Mouse (Mus musculus): ENCODE measurements around the gene Extl2.

Extl2 gene

DNA sequence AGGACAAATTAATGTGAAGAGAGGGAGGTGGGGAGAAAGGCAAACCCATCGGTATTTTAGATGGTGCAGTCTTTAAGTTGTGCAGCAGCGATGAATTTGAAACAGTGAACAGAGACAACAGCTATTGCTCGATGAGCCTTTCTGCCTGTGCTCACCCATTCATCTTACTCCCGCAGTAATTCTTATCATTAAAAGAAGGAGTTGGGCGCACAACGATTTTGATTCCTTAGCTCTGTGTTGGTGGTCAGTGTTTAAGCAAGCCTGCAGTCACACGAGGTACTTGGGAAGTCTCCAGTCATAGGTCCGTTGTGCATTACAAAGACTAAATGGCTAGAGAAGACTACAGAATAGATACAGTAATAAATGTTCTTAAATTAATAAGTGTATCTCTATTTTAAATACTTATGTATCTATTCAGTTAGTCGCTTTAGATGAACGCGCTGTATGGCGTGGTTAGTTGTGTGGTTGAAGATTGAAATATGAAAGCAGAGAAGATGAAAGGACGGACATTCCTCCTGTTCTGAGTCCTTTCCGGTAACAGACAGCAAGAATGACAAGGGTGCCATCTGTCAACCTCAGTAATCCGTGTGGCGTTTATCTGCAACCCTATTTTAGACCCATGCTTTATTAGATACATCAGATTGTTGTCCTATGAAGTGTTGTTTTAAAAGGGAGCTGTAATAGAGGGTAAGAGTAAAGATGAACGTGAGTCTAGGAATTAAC lies 2.5 kb downstream of the Extl2 start:
- DNase-seq (ENCODE audit: low read depth), result no peak

DNA sequence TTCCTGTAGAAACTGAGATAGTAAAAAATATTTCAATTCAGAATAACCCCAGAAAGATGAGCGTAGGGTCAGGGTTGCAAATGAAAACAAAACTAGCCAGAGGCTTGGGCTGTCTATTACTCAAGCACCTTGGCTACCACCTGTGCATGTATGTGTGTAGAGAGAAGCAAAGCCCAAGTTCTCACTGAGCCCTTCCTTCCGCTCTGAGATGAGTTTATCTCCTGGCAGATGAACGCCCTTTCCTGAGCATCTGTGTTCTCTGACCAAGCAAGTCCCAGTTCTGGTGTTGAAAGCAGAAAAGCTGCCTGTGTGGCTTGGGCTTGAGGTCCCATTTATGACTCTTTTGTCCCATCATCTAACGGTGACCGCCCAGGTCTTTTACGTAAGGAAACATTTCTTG lies 7.6 kb downstream of the Extl2 start:
- no peak for DNase-seq (ENCODE audit: low read depth)

DNA sequence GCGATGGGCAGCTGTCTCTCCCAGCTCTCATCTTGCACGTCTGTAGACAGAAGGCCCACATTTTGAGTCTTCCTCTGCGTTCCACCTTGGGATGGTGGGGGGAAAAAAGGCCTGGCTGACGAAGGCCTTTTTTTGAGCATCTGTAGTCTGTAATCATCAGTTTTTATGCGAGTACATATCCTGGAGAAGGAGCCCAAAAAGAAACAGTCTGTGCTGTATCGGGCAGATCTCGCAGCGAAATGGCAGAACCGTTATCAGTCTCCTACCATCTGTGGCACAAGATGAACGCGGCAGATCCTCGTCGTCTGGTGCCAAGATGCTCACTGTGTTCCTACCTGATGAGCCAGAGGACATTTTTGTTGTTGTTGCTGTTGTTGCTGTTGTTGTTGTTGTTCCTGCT lies 8.9 kb downstream of the Extl2 start:
- no peak for DNase-seq (ENCODE audit: low read depth)

DNA sequence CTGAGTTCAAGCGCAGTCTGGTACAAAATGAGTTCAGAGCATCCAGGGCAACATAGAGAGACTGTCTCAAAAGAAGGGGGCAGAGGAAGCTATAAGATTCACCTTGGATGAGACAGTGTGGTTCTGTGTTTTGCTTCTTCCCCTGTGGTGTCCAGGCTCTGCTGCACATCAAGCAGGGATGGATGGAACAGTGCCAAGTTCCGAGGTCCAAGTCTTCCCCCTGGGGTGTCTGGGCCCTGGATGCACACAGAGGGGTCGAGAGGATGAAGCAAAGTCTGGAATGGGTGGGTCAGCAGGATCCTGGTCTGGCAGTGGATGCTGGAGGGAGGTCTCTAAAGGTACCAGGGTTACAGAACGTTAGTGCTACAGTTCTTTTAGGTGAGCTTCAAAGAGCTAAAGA lies 11.3 kb downstream of the Extl2 start:
- DNase-seq (ENCODE audit: low read depth), result no peak

DNA sequence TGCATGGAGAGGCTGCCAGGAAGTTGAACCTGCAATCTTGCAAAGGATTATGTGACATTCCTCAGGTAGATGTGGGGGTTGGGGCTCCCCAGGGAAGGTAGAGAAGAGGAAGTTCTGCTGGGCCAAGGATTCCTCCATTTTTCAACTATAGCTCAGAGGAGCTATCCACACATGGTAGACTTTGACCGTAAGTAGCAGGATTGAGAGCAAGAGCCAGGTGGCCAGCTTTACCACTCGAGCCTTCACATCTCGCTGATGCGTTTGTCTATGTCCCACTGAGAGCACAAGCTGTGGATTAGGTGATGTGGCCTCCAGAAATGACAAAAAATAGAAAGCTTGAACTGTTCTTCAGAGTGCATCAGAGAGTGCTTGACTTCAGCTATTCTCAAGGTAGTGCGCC lies 11.9 kb downstream of the Extl2 start:
- DNase-seq (ENCODE audit: low read depth), result no peak

DNA sequence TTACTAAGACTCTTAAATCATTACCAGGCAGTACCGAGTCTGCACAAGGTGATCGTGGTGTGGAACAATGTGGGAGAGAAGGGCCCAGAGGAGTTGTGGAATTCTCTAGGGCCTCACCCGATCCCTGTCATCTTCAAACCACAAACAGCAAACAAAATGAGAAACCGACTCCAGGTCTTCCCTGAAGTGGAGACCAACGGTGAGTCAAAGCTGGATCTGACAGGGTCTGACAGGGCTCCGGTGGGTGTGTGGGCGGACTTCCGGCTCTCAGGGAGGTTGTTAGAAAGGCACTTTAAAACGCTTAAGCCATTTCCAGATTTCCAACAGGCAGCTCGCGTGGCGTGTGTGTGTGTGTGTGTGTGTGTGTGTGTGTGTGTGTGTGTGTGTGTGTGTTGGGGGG lies 17.0 kb downstream of the Extl2 start:
- no peak for DNase-seq (ENCODE audit: low read depth)

DNA sequence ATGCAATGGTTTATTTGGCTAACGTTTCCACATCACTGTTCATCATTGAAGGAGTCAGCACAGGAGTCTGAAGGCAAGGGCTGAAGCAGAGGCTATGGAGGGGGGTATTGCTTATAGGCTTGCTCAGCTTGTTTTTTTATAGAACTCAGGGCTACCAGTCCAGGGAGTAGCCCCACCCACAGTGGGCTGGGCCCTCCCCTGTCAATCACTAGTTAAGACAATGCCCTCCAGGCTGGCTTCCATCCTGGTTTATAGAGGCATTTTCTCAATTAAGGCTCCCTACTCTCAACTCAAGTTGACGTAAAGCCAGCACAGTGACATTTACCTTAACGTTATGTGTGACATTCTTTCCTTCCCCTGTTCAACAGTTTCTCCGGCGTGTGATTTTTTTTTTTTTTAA lies 17.4 kb downstream of the Extl2 start:
- DNase-seq (ENCODE audit: low read depth), result no peak

DNA sequence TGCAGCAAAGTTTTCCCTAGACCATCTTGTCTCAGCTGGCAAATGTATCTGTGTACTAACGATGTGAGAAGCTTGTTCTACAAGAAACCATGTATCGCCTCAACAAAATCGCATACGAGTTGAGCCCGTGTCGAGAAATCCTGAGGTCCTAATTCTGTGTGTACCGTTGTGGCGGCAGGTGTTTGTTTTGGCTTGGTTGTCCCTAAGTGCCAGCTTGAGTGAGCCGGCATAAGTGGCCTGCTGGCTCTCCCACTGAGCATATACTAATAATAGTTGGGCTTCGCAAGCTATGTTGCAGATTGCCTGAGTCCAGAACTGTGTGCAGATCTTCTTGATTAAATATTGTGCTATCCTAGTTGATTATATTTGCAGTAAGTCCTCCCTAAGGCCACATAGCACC lies 18.4 kb downstream of the Extl2 start:
- no peak for DNase-seq (ENCODE audit: low read depth)

DNA sequence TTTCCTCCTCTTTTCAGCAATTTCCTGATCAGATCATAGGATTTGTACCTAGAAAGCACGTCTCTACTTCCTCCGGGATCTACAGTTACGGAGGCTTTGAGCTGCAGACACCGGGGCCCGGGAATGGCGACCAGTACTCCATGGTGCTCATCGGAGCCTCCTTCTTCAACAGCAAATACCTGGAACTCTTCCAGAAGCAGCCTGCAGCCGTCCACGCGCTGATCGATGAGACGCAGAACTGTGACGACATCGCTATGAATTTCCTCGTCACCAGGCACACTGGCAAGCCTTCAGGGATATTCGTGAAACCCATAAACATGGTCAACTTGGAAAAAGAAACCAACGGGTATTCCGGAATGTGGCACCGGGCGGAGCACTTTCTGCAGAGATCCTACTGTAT lies 19.7 kb downstream of the Extl2 start:
- DNase-seq (ENCODE audit: low read depth), result no peak

DNA sequence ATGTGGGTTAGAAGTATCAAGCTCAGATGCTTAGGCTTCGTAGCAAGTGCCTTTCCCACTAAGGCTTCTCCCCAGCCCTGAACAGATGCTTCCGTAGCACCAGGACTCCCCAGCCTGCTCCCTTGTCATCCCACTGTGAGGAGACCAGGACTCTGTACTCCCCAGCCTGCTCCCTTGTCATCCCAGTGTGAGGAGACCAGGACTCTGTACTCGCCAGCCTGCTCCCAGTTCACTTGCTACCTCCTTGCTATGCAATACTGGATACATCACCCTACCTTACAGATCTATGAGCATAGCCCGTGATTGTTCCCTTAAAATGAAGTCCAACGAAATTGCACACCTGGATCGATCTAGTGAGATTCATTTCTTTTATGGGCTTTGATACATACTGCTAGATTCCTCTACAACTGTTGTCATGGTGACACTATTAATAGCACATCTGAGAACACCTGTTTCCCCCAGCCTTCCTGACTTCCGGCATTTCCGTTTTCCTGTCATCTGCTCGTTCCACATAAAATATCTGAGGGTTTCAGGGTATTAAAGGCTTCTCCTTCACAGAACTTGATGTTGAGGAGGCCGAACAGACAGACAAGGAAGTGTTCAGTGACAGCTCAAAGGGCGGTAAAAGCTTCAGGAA lies 23.0 kb downstream of the Extl2 start:
- no peak for DNase-seq (ENCODE audit: low read depth)

DNA sequence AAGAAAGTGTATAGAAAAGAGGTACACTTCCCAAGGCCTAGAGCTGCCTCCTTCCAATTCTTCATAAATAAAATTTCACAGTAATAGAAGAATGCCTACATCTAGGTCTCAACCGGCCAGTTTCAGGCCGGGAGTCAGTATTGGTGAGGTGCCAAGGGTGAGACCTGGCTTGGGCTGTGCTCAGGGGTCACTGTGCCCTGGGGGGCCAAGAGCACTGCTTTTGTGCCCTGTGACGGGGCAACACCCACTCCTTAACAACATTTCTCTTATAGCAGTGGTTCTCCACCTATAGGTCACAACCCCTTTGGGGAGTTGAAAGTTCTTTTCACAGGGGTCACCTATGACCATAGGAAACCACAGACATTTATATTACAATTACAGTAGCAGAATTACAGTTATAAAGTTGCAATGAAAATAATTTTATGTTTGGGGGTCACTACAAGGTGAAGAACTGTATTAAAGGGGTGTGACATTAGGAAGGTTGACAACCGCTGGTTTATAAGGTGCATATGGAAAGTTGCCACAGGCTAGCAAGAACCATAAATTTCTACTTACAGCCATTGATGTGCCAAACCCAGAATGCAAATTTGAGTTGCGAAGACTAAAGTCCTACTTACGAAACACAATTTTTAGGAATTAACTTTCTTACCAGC lies 26.1 kb downstream of the Extl2 start:
- no peak for DNase-seq (ENCODE audit: low read depth)

DNA sequence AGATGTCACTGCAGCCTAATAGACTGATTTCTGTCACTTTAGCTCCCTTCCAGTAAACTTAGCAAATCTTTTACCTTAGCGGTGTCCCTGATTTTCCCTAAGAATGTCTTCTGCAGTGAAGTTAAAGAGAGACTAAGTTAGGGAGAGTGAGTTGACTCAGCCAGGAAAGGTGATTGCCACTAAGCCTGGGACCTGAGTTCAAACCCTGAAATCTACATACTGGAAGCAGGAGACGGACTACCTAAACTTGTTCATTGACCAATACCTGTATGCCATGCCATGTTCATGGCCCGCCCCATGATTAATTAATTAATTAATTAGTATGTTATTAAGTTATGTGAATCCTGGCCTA lies 26.6 kb downstream of the Extl2 start:
- DNase-seq (ENCODE audit: low read depth), result peak; percentile 42

DNA sequence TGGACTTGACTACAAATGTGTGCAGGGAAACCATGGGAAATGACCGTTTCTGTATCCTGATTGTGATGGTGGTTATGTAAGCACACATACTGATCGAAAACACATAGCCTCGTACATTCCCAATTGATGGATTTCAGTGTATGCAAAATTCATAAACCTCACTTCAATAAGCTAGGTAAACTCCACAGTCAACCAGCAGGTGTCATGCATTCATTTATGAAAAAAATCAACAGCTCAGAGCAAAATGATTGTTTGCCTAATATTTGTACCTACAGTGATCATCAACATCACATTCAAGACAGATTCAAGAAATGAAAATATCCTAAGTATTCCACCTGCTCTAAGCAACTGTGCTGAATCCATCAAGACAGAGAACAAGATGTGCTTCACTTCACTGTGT lies 33.5 kb downstream of the Extl2 start:
- no peak for DNase-seq (ENCODE audit: low read depth)

DNA sequence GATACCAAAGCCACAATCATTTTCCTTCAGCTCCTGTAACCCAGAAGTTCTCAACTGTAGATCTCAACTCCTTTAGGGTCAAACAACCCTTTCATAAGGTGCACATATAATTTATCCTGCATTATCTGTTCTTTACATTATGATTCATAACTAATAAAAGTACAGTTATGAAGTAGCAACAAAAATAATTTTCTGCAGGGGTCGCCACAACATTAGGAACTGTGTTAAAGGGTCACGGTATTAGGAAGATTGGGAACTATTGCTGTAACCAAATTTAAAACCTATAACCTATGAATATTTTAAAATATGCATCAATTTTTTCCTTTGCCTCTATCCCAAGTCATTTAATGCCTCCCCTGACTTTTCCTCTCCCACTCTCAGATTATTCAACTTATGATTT lies 38.7 kb downstream of the Extl2 start:
- DNase-seq (ENCODE audit: low read depth), result no peak

DNA sequence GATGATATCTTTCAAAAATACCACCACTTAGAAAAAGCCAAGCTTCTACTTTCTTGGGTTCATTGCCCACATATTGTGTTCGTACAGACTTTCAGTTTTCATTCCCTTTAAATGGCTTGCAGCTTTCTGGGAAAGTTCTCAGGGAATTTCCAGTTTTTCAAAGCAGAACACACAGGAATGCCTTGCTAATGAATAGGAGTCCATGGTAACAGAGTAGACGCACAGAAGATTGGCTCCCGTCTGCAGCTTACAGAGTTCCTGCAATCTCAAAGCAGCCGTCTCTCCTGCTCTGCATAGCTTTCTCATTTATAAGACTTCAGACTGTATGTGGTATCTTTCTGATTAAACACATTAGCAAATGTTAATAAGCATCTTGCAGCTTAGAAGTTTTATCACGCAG lies 39.8 kb downstream of the Extl2 start:
- no peak for DNase-seq (ENCODE audit: low read depth)

DNA sequence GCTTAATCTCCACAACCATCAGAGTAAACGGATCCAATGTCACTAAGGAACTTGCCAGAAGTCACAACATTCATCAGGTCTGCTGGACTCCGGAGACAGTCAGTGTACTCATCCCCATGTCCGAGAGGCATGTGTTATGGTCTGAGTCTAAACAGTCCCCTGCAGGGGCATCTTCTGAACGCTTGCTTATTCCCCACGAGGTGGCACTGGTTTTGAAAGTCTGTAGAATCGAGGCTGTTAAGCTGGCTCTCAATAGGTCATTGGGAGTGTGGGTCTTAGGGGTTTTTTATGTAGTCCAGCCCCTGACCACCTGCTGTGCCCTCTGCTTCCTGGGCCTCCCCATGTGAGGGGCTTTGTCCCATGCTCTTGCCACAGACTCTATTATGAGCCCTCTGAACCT lies 49.8 kb downstream of the Extl2 start:
- no peak for DNase-seq (ENCODE audit: low read depth)

DNA sequence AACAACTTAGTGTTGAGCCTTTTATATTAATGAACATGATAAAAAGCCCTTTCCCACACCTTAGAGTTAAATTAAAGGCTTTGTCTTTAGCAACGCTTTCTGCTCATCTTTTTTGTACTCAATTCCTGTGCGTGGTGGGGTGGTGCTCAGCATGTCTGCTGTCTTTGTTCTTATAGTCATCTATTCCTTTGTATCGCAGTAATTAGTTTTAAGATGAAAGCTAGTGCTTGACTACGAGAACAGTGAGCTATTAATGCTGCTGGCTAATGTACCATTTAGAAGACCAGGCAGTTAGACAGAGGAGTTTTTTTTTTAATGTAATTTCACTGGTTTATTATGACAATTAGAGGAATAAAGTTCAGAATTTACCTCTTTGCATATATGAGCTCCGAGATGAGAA lies 53.1 kb downstream of the Extl2 start:
- no peak for DNase-seq (ENCODE audit: low read depth)

DNA sequence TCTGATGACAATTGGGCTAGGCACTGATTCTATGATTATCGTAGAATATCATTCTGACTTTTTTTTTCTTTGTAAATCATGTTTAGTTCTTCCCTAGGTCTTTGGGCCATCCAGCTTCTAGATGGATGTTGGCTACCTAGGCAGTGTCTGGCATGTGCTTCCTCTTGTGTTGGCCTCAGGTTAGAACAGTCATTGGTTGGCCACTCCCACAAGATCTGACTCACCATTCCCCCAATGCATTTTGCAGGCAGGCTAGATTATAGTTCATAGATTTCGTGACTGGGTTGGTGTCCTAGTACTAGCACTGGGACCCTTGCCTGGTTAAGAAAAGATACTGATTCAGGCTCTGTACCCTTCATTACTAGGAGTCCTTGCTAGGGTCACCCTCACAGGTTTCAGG lies 54.9 kb downstream of the Extl2 start:
- DNase-seq (ENCODE audit: low read depth), result no peak

DNA sequence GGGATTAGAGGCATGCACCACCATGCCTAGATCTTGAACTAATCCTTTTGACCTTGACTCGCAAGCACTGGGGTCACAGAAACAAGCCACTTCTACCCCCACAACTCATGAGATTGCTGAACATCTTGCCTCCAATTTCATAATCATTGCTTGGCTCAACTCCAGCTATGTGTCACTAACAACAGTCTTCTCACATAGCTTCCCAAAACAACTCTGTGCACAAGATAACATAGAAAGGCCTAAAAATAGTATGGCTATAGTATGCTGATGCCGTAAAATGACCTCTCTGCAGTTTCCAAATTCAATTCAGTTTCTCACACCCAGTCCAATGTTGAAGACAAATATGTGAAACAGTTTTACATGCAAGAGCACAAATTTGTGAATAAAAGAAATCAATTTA lies 65.3 kb downstream of the Extl2 start:
- DNase-seq (ENCODE audit: low read depth), result no peak

DNA sequence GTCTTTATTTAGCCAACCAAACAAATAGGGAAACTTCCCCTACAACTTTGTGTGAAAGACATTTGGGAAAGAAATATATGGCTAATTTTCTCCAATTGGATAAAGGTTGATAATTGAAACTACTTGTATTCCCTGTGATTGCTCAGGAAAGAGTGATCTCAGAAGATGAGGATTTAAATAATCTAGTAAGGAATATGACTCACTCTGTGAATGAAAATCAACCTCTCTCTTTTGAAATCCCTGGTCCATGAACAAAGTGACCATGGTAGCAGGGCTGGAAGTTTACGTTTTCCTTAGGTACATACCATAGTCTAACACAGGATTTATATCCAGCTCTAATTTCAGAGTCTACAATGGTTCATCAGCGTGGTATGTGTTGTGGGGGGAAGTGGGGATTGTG lies 69.5 kb downstream of the Extl2 start:
- DNase-seq (ENCODE audit: low read depth), result no peak

DNA sequence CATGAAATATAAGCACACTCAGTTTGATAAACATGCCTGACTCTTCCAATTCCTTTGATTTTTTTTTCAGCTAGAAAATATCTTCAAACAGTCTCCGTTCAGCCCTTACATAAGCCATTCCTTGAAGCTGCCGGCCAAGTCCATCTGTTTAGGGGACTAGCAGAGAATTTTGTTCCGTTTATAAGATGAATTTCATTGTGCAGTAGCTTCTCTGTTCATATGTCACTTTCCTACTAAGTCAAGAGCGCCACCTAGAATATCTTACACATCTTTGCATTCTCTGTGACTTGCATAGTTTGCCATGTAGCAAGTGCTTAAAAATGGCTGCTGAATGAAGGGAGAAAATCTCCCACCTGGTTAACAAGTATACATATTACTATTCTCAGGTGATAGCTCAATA lies 71.2 kb downstream of the Extl2 start:
- DNase-seq (ENCODE audit: low read depth), result no peak

Measured in c-Kit-positive CD71-negative TER-119-negative erythroid progenitor cells, embryonic 14.5 days (primary cell).